Mouse (Mus musculus) embryonic facial prominence, embryonic 15.5 days (tissue): ENCODE results near the gene Gm9789. TPM values are rescaled to one million over a fixed set of nuclear protein-coding genes. Genes with fewer than 3 reads are reported as not detected.
"Not testable (repeated sequence)": the region's sequence is repeated elsewhere in the genome, so short reads cannot be mapped to it uniquely, and the experiment has no call there.

ENCODE experiments used
- ATAC-seq: fragments of 200-750 bp; cut with Nextera tagmentation; 2 replicates; pipeline ENCODE4 v1.8.0; 2017; ENCODE audit warnings: low read depth, moderate TSS enrichment; ENCODE audit not compliant: insufficient number of reproducible peaks, low FRiP score, low TSS enrichment
- H3K27ac ChIP-seq: fragments of 300-500 bp; sonication (generic); replicated peaks from 2 replicates; pipeline ENCODE4 v1.5.1; 2015; ENCODE audit warnings: mild to moderate bottlenecking, inconsistent platforms
- H3K27me3 ChIP-seq: fragments of 300-500 bp; sonication (generic); 2 replicates; pipeline ENCODE4 v1.6.1; 2015; ENCODE audit warnings: inconsistent platforms
- H3K36me3 ChIP-seq: fragments of 300-500 bp; sonication (generic); 2 replicates; pipeline ENCODE4 v1.6.1; 2015; ENCODE audit warnings: mild to moderate bottlenecking, inconsistent platforms
- H3K4me1 ChIP-seq: fragments of 300-500 bp; sonication (generic); 2 replicates; pipeline ENCODE4 v1.6.1; 2015; ENCODE audit warnings: inconsistent platforms
- H3K4me2 ChIP-seq: fragments of 300-500 bp; sonication (generic); replicated peaks from 2 replicates; pipeline ENCODE4 v1.6.1; 2015; ENCODE audit warnings: mild to moderate bottlenecking, inconsistent platforms
- H3K4me3 ChIP-seq: fragments of 300-500 bp; sonication (generic); replicated peaks from 2 replicates; pipeline ENCODE4 v1.5.1; 2015; ENCODE audit warnings: mild to moderate bottlenecking, inconsistent platforms
- H3K9ac ChIP-seq: fragments of 300-500 bp; sonication (generic); 2 replicates; pipeline ENCODE4 v1.6.1; 2015; ENCODE audit warnings: inconsistent platforms
- H3K9me3 ChIP-seq: fragments of 300-500 bp; sonication (generic); replicated peaks from 2 replicates; pipeline ENCODE4 v1.6.1; 2016; ENCODE audit warnings: inconsistent platforms
- WGBS: fragments of 180-500 bp; shearing (Covaris S2); methylation state at CpG from one replicate; pipeline ENCODE4 v1.1.7; 2015; 5-methylcytosine and 5-hydroxymethylcytosine counted together
- polyA plus RNA-seq: library from polyadenylated mRNA; unstranded; fragments of >200 nt; fragmentation: Nextera tagmentation; extraction: Ambion mirVana; gene quantifications from 2 replicates; pipeline ENCODE4 v1.2.1, GENCODE M21; 2015

Gene Gm9789
- polyA plus RNA-seq = not detected in 2 replicates

GRCm38 (mm10) chr16:89157652-89158051 lies at the start of gene Gm9789:
Gene Gm9789 (plus strand): TSS chr16:89157952.
- H3K27ac ChIP-seq = no peak within 1 kb of the TSS
- H3K4me1 ChIP-seq = no peaks in the 10 kb centered on the region
- no peaks in the 10 kb centered on the region for H3K9me3 ChIP-seq
- no peak within 1 kb of the TSS for H3K4me3 ChIP-seq
- H3K36me3 ChIP-seq = no peaks in the 10 kb centered on the region
- no peak for ATAC-seq
- no peak within 1 kb of the TSS for H3K4me2 ChIP-seq
- no peaks in the 10 kb centered on the region for H3K27me3 ChIP-seq
- 86% methylated on average over 4 of the region's 4 CpGs for WGBS
- H3K9ac ChIP-seq = no peak within 1 kb of the TSS

GRCm38 (mm10) chr16:89140551-89140950 lies 17.2 kb upstream of the Gm9789 start, which contains the start of gene Gm6358:
Gene Gm6358 (plus strand): TSS chr16:89140851.
- Histone ChIP-seq H3K36me3 (no peaks in the 10 kb centered on the region), H3K4me1 (no peaks in the 10 kb centered on the region), H3K27me3 (no peaks in the 10 kb centered on the region), H3K27ac (no peak within 1 kb of the TSS), H3K9me3 (no peaks in the 10 kb centered on the region), H3K9ac (no peak within 1 kb of the TSS), H3K4me2 (no peak within 1 kb of the TSS), H3K4me3 (no peak within 1 kb of the TSS)
- ATAC-seq = no peak
- 93% methylated on average over 1 of the region's 1 CpGs for WGBS

DNA sequence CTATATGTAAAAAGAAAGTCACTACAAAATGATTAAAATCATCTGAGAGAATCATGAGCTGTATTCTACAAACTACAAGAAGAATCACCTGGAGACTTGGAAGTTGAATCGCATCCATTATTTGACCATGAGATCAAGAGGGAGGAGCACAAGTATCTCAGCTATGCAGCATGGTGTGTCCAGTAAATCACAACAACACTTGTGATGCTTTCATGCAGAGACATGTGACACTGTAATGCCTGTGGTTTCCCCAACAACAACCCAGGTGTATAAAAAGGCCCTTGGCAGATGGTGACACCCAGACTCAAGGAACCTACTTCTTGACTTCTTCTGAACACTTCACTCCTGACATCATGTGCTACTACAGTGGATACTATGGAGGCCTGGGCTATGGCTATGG lies 7.0 kb upstream of the Gm9789 start, which contains the start of gene Gm10061:
Gene Gm10061 (plus strand): TSS at position 301 of the 400 bp plus-strand sequence.
- H3K4me1 ChIP-seq = no peaks in the 10 kb centered on the region
- ATAC-seq = no peak
- no peak within 1 kb of the TSS for H3K4me2 ChIP-seq
- H3K27ac ChIP-seq = no peak within 1 kb of the TSS
- H3K9me3 ChIP-seq = no peaks in the 10 kb centered on the region
- H3K36me3 ChIP-seq = no peaks in the 10 kb centered on the region
- H3K27me3 ChIP-seq = no peaks in the 10 kb centered on the region
- H3K4me3 ChIP-seq = no peak within 1 kb of the TSS
- H3K9ac ChIP-seq = no peak within 1 kb of the TSS
- 92% methylated on average over 1 of the region's 1 CpGs for WGBS

DNA sequence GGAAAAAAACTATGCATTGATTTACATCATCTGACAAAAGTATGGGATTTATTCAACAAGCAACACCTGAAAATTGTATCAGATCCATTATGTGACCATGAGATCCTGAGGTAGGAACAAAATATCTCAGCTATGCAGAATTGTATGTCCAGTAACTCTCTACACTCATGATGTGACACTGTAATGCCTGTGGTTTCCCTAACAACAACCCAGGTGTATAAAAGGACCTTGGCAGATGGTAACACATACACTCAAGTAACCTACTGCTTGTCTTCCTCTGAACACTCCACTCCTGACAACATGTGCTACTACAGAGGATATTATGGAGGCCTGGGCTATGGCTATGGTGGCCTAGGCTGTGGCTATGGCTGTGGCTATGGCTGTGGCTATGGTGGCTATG lies 11.4 kb downstream of the Gm9789 start, which contains the start of gene Gm7735:
Gene Gm7735 (plus strand): TSS at position 301 of the 400 bp plus-strand sequence.
- not testable (repeated sequence) for H3K4me1 ChIP-seq, H3K4me2 ChIP-seq, H3K4me3 ChIP-seq, ATAC-seq, H3K36me3 ChIP-seq, H3K9me3 ChIP-seq, H3K9ac ChIP-seq, H3K27me3 ChIP-seq, H3K27ac ChIP-seq

DNA sequence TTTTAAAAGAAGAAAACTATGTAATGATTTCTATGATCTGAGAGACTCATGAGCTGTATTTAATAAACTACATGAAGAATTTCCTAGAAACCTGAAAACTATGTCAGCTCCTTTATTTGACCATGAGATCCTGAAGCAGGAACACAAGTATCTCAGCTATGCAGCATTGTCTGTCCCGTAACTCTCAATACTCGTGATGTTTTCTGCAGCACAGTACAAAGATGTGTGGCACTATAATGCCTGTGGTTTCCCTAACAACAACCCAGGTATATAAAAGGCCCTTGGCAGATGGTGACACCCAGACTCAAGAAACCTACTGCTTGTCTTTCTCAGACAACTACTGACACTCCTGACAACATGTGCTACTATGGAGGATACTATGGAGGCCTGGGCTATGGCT lies 16.7 kb downstream of the Gm9789 start, which contains the start of gene 1110057P08Rik:
Gene 1110057P08Rik (plus strand): TSS at position 301 of the 400 bp plus-strand sequence.
- no peaks in the 10 kb centered on the region for H3K4me1 ChIP-seq
- no peaks in the 10 kb centered on the region for H3K27me3 ChIP-seq
- no peak within 1 kb of the TSS for H3K27ac ChIP-seq
- no peak within 1 kb of the TSS for H3K9ac ChIP-seq
- no peak within 1 kb of the TSS for H3K4me2 ChIP-seq
- no peak for ATAC-seq
- H3K36me3 ChIP-seq = no peaks in the 10 kb centered on the region
- no peaks in the 10 kb centered on the region for H3K9me3 ChIP-seq
- no peak within 1 kb of the TSS for H3K4me3 ChIP-seq
- WGBS = 72% methylated on average over 2 of the region's 2 CpGs

- no peak for ATAC-seq
- H3K4me2 ChIP-seq = no peak overlapping the region
- 81% methylated on average over 4 of the region's 4 CpGs for WGBS
These were observed 30.9 kb downstream of the Gm9789 start for GRCm38 (mm10) chr16:89188621-89189020.

DNA sequence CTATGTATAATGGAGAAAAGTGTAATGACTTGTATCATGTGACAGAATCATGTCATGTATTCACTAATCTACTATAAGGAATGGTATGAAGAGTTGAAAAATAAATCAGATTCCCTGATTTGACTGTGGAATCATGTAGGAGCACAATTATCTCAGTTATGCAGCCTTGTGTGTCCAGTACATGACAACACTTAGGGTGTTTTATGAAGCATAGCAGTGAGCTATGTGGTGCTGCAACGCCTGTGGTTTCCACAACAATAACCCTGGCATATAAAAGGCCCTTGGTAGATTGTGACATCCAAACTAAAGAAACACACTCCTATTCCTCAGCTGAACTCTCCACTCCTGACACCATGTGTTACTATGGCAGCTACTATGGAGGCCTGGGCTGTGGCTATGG lies 47.8 kb downstream of the Gm9789 start, which contains the start of gene Krtap20-2:
Gene Krtap20-2 (plus strand): TSS at position 301 of the 400 bp plus-strand sequence.
- Histone ChIP-seq H3K4me1 (no peaks in the 10 kb centered on the region), H3K27ac (no peak within 1 kb of the TSS), H3K4me3 (no peak within 1 kb of the TSS), H3K36me3 (no peaks in the 10 kb centered on the region), H3K9ac (no peak within 1 kb of the TSS), H3K9me3 (no peaks in the 10 kb centered on the region), H3K27me3 (no peaks in the 10 kb centered on the region), H3K4me2 (no peak within 1 kb of the TSS)
- WGBS = 56% methylated on average over 1 of the region's 1 CpGs
- no peak for ATAC-seq

More at GRCm38 (mm10) chr16:89188621-89189020, 30.9 kb downstream of the Gm9789 start:
- no peaks in the 10 kb centered on the region for H3K4me1 ChIP-seq
- no peak overlapping the region for H3K9ac ChIP-seq
- no peaks in the 10 kb centered on the region for H3K36me3 ChIP-seq
- no peaks in the 10 kb centered on the region for H3K27me3 ChIP-seq
- H3K9me3 ChIP-seq = no peaks in the 10 kb centered on the region
- no peak overlapping the region for H3K27ac ChIP-seq
- no peak overlapping the region for H3K4me3 ChIP-seq

Other genes with a start within 250 kb of the Gm9789 start
- gene Krtap19-9b, start 225.7 kb upstream of the Gm9789 start, polyA plus RNA-seq = 0.70 TPM in 1 of 2 replicates, not detected in the other
- 0.29 and 0.30 TPM in 2 replicates for gene Krtap16-3, start 195.1 kb upstream of the Gm9789 start, polyA plus RNA-seq
- 12.1 and 30.8 TPM in 2 replicates for gene Krtap22-2, start 147.2 kb upstream of the Gm9789 start, polyA plus RNA-seq
- 12.6 and 33.0 TPM in 2 replicates for gene Gm10229, start 142.7 kb upstream of the Gm9789 start, polyA plus RNA-seq
- gene Krtap6-1, start 126.3 kb upstream of the Gm9789 start, polyA plus RNA-seq = 1.7 and 5.2 TPM in 2 replicates
- 3.1 and 7.4 TPM in 2 replicates for gene Gm10228, start 116.5 kb upstream of the Gm9789 start, polyA plus RNA-seq
- gene Krtap6-5, start 110.1 kb upstream of the Gm9789 start, polyA plus RNA-seq = 2.6 and 6.2 TPM in 2 replicates
- 0.51 and 3.3 TPM in 2 replicates for gene 1110025L11Rik, start 94.0 kb upstream of the Gm9789 start, polyA plus RNA-seq
- gene Krtap6-3, start 73.9 kb upstream of the Gm9789 start, polyA plus RNA-seq = 1.3 and 3.1 TPM in 2 replicates
- 1.5 TPM in 1 of 2 replicates, not detected in the other for gene Gm6358, start 17.1 kb upstream of the Gm9789 start, polyA plus RNA-seq
- gene Gm10061, start 6.9 kb upstream of the Gm9789 start, polyA plus RNA-seq = 1.8 TPM in 1 of 2 replicates, not detected in the other
- gene Gm7735, start 11.5 kb downstream of the Gm9789 start, polyA plus RNA-seq = not detected in 2 replicates
- not detected in 2 replicates for gene 1110057P08Rik, start 16.8 kb downstream of the Gm9789 start, polyA plus RNA-seq
- 0.46 and 0.57 TPM in 2 replicates for gene Krtap20-2, start 47.9 kb downstream of the Gm9789 start, polyA plus RNA-seq
- gene Krtap21-1, start 245.9 kb downstream of the Gm9789 start, polyA plus RNA-seq = 1.1 and 1.7 TPM in 2 replicates